In genomic region chr1:30851920-30852319, GRCm38 (mm10) we compare ENCODE assay signal across 24 mouse cellular contexts. TPM values are rescaled to one million over a fixed set of nuclear protein-coding genes. Genes with fewer than 3 reads are reported as not detected.
A peak's percentile ranks its signal among the peaks of the same experiment; 100 is the strongest.
DNase-seq lines count a peak whose midpoint lies in the region; ATAC-seq and TF ChIP-seq lines count a peak whose summit lies in the region.
"Had no signal": no experiment of that assay in that cellular context is flagged by ENCODE, and none has a peak within 500 bp of the region (broad histone marks: within the 10 kb centered on the region; RNA-seq: fewer than 3 reads in every experiment).

No protein-coding gene starts in this region.

- H3ac ChIP-seq in myocyte (ENCODE audit: control insufficient read depth, insufficient read length): no peak overlapping the region

- peak; percentile 32 for DNase-seq in 416B (ENCODE audit: low read depth)
- peak; percentile 38 for DNase-seq in MEL-GATA-1-ER (ENCODE audit: extremely low read depth, low read depth)
- DNase-seq in kidney, adult 11 months: no peak
- DNase-seq in layer of hippocampus, postnatal 25 days (ENCODE audit: extremely low spot score in 1 of 2, low spot score in 1 of 2): no peak
- DNase-seq: adrenal gland, postnatal 10 days; cerebellum, adult 11 months; cerebellum, adult 8-10 months; cerebellum, postnatal 14 days; embryo, embryonic 11 days; gastrocnemius, postnatal 10 days; heart, adult 2 months; heart, postnatal 14 days had no signal

- no peaks in the 10 kb centered on the region for H3K27me3 ChIP-seq in intestine, embryonic 15.5 days (replicated peaks)
- H3K27me3 ChIP-seq in intestine, postnatal 0 days (replicated peaks; ENCODE audit: control insufficient read depth, insufficient read depth, low read length): no peaks in the 10 kb centered on the region
- no peaks in the 10 kb centered on the region for H3K27me3 ChIP-seq in myocyte (ENCODE audit: control insufficient read depth, insufficient read depth, insufficient read length)
- H3K27me3 ChIP-seq: CH12.LX; embryonic facial prominence, embryonic 15.5 days; heart, embryonic 15.5 days had no signal

- no peak overlapping the region for H3K4me2 ChIP-seq in intestine, embryonic 15.5 days (replicated peaks)
- H3K4me2 ChIP-seq in intestine, postnatal 0 days (replicated peaks; ENCODE audit: low read depth): no peak overlapping the region
- H3K4me2 ChIP-seq in myocyte (ENCODE audit: low read depth): no peak overlapping the region
- H3K4me2 ChIP-seq: embryonic facial prominence, embryonic 15.5 days; heart, embryonic 11.5 days; heart, embryonic 15.5 days; hindbrain, embryonic 14.5 days had no signal

- peak; percentile 43 for ATAC-seq in intestine, embryonic 15.5 days
- no peak for ATAC-seq in intestine, postnatal 0 days
- ATAC-seq: forebrain, embryonic 14.5 days had no signal

- 74% methylated on average over 3 of the region's 3 CpGs for WGBS in intestine, embryonic 15.5 days
- 56% methylated on average over 3 of the region's 3 CpGs for WGBS in intestine, postnatal 0 days

- H3K4me3 ChIP-seq in intestine, embryonic 15.5 days (replicated peaks): no peak overlapping the region
- no peak overlapping the region for H3K4me3 ChIP-seq in intestine, postnatal 0 days (ENCODE audit: low read depth, low read length)
- H3K4me3 ChIP-seq in myocyte: no peak overlapping the region
- H3K4me3 ChIP-seq: embryonic facial prominence, embryonic 15.5 days; erythroblast, embryonic 14.5 days; forebrain, embryonic 10.5 days; heart, adult 2 months; heart, embryonic 15.5 days; hindbrain, embryonic 10.5 days had no signal

- H3K27ac ChIP-seq in intestine, embryonic 15.5 days: no peak overlapping the region
- no peak overlapping the region for H3K27ac ChIP-seq in intestine, postnatal 0 days (ENCODE audit: low read depth, low read length)
- H3K27ac ChIP-seq: embryonic facial prominence, embryonic 15.5 days; forebrain, embryonic 10.5 days; heart, adult 2 months; heart, embryonic 15.5 days; hindbrain, embryonic 10.5 days; hindbrain, embryonic 14.5 days had no signal

- H3K9ac ChIP-seq in intestine, embryonic 15.5 days: no peak overlapping the region
- no peak overlapping the region for H3K9ac ChIP-seq in intestine, postnatal 0 days (ENCODE audit: low read depth, low read length)
- H3K9ac ChIP-seq: embryonic facial prominence, embryonic 15.5 days; heart, embryonic 15.5 days; hindbrain, embryonic 14.5 days had no signal

- H3K4me1 ChIP-seq in intestine, embryonic 15.5 days (replicated peaks): no peaks in the 10 kb centered on the region
- no peaks in the 10 kb centered on the region for H3K4me1 ChIP-seq in intestine, postnatal 0 days (replicated peaks; ENCODE audit: control insufficient read depth, insufficient read depth, low read length)
- H3K4me1 ChIP-seq: embryonic facial prominence, embryonic 15.5 days; forebrain, embryonic 10.5 days; hindbrain, embryonic 10.5 days had no signal

- no peak for TF ChIP-seq CTCF in intestine, postnatal 0 days (IDR thresholded peaks at IDR 0.05; ENCODE audit: low read depth)

- H3K36me3 ChIP-seq in intestine, embryonic 15.5 days: no peaks in the 10 kb centered on the region
- H3K36me3 ChIP-seq in intestine, postnatal 0 days (ENCODE audit: control insufficient read depth, insufficient read depth): no peaks in the 10 kb centered on the region
- H3K36me3 ChIP-seq in myocyte (ENCODE audit: control insufficient read depth, insufficient read depth): no peaks in the 10 kb centered on the region
- H3K36me3 ChIP-seq: heart, embryonic 15.5 days had no signal

- no peaks in the 10 kb centered on the region for H3K9me3 ChIP-seq in intestine, embryonic 15.5 days
- no peaks in the 10 kb centered on the region for H3K9me3 ChIP-seq in intestine, postnatal 0 days (ENCODE audit: control insufficient read depth)
- H3K9me3 ChIP-seq: embryonic facial prominence, embryonic 15.5 days; forebrain, embryonic 10.5 days; heart, embryonic 15.5 days; hindbrain, embryonic 10.5 days had no signal

- no peak for TF ChIP-seq POLR2A in myocyte (IDR thresholded peaks at IDR 0.05; ENCODE audit: insufficient read length, low read depth)

- peaks cover 60% of the 10 kb centered on the region for H3K79me2 ChIP-seq in myocyte (ENCODE audit: control insufficient read depth, insufficient read depth)

TF ChIP-seq in myocyte, 11 proteins besides CTCF, POLR2A, EP300 and RAD21:
- TF ChIP-seq E2F4 (IDR thresholded peaks at IDR 0.05; ENCODE audit: insufficient read depth) (no peak), TCF3 (IDR thresholded peaks at IDR 0.05; ENCODE audit: insufficient read length, low read depth) (no peak), MYOD1 (IDR thresholded peaks at IDR 0.05; ENCODE audit: control insufficient read depth in 1 of 3, insufficient read length in 2 of 3, low read depth in 2 of 3) (peak in 2 of 3 experiments; percentile 43 to 60), USF1 (IDR thresholded peaks at IDR 0.05; ENCODE audit: low read depth) (no peak), MYOG (IDR thresholded peaks at IDR 0.05; ENCODE audit: control insufficient read depth in 1 of 3, insufficient read depth in 1 of 3, insufficient read length in 2 of 3, low read depth in 2 of 3) (peak in 1 of 3 experiments; percentile 64), TCF12 (IDR thresholded peaks at IDR 0.05; ENCODE audit: insufficient read depth, poor library complexity, severe bottlenecking) (no peak)

RNA-seq across cellular contexts. Expression of gene Phf3, which starts 21.8 kb away (rescaled TPM):
- 33.3 and 33.6 TPM in 2 replicates for polyA plus RNA-seq in intestine, embryonic 15.5 days (2015; fragmentation: Nextera tagmentation; extraction: Ambion mirVana)
- polyA plus RNA-seq in intestine, postnatal 0 days (2015; fragmentation: Nextera tagmentation; extraction: Ambion mirVana): 15.3 and 16.8 TPM in 2 replicates
- polyA plus RNA-seq in myocyte (2012; fragmentation: generic; extraction: Trizol): 10.1 TPM
- total RNA-seq in layer of hippocampus, postnatal 25 days (2021): 10 to 100 TPM; 75.0 to 94.4 TPM

Comparison
In these comparisons a context has a peak if more than half of its experiments do, and no peak if none do; other contexts are left out.
1. DNase-seq: peak in 416B (single experiment) and MEL-GATA-1-ER (single experiment); none in kidney, adult 11 months (single experiment) and layer of hippocampus, postnatal 25 days (0 of 2).